Mouse (Mus musculus) urinary bladder, adult 2 months (tissue): ENCODE results near the gene Gbe1. TPM values are rescaled to one million over a fixed set of nuclear protein-coding genes. Genes with fewer than 3 reads are reported as not detected.
A peak's percentile ranks its signal among the peaks of the same experiment; 100 is the strongest.

Experiments
- DNase-seq: peaks from one replicate; pipeline ENCODE4 v3.0.0; 2022; ENCODE audit warnings: low spot score
- polyA plus RNA-seq: library from polyadenylated mRNA; depleted of rRNA; stranded (reverse); fragments of >200 nt; gene quantifications from 2 replicates; pipeline ENCODE4 v1.2.3, GENCODE M21; 2012; rRNA removed

Gbe1 gene
- polyA plus RNA-seq = 26.8 and 29.1 TPM in 2 replicates

DNA sequence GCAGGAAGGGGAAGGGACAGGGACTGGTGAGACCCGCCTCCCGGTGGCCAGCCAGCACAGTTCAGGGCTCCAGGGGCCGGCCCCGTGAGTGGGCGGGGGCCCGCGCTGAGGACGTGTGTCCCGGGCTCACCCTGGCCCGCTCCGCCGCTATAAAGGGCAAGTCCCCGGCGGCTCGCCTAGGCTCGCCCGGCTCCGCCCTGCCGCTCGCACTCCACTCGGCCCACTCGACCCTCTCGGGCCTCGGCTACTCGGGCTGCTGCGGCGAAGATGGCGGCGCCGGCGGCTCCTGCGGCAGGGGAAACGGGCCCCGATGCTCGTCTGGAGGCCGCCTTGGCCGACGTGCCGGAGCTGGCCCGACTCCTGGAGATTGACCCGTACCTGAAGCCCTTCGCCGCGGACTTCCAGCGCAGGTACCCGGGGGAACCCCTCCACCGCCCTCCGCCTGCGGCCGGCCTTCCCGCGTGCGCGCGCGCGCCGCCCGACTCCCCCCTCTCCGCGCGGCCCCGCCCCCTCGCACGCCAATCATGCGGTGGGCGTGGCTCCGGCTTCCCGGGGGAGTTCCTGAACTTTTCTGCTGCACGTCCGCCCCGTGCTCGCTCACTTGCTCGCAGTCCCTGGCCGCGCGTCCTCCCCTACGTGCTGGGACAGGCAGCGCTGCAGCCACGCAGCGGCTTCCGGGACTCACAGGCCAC lies at the start of gene Gbe1:
Gene Gbe1, plus strand, starts transcription at position 64 of the 692 bp plus-strand sequence.
- peak; percentile 95 for DNase-seq

DNA sequence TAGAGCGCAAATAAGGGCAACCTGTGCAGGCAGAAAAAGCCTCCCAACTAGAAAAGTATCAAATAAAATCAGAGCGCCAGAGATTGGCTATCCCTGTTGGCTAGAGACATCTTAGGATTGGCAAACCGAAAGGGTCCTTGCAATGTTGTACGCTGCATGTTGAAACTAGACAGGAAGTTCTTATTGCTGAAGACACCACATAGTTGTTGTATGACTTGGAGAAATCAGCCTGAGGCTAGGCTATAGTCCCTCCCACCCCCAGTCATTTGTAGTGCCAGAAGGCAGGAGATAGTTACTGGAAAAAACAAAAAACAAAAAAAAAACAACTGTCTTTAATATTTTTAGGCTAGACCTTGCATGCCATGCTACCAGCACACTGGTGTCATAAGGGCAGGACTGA lies 3.1 kb upstream of the Gbe1 start:
- no peak for DNase-seq

DNA sequence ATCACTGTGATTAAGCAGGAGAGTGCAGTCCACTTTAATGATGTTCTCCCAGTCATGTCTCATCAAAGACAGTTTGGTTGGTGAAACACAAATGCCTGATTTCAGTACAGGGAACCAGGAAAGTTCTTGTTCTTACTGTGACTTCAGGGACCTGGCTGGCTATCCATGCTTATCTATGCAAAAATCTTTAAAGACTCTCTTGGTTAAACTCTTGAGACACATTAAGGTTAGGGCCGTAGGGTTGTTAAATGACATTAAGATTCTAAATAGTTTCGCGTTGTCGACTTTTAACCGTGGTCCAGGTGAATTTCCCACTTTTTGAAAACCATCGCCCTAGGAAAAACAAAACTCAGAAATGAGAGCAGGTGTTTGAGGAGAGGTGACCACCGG lies 258 bp upstream of the Gbe1 start:
- DNase-seq = no peak

DNA sequence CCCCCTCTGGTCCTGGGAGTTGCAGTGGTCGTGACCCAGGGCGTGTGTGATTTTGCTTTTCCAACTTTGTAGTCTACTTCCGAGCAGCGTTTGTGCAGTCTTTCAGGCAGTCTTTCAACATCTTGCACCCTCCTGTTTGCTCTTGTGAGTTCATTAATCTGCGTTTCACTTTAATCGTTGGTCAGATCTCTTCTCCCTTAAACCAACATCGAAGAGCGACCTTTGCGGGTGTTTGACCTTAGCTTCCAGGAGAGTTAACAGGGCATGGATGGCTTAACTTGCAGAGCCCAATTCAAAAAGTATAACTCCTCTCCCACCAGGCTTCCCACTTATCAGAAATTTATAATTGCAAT lies 805 bp downstream of the Gbe1 start:
- DNase-seq = no peak

DNA sequence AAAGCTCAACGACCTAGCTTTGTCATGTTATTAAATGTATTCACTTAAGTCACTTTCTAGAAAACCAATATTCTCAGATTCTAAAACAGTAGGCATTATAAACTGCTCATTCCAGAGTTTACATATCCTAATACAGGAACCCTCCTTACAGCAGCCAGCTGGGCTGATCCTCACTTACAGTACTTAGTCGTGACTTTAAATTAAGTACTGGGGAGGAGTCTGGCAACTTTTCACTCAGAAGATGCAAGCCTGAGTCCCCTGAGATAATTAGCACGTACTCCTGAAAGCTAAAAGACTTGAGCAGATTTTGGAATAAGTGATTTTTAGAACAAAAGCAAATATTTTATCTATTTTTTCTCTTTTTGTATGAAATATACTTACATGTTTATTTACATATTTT lies 1.5 kb downstream of the Gbe1 start:
- no peak for DNase-seq

DNA sequence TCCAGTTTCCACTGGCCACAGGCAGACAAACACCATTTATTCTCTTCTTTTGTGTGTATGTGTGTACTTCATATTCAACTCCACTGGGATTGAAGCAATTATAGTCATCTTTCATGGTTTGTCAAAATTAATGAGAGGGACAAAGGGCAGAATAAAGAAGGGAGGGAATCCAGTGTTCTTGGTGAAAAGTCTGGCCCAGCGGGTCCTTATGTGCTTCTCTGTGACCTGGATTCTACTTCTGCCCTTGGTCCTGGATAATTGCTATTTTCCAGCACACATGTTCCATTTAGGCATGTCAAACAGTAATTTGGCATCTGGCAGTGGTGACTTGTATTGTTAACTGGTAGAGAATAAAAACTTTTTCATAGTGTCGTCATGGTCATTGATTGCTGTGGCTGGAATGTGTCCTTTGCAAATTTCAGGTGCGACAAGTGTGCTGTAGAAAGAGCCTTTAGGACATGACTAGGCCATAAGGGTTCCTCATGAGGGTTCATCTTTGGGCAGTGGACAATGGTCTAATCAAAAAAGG lies 2.2 kb downstream of the Gbe1 start:
- no peak for DNase-seq

DNA sequence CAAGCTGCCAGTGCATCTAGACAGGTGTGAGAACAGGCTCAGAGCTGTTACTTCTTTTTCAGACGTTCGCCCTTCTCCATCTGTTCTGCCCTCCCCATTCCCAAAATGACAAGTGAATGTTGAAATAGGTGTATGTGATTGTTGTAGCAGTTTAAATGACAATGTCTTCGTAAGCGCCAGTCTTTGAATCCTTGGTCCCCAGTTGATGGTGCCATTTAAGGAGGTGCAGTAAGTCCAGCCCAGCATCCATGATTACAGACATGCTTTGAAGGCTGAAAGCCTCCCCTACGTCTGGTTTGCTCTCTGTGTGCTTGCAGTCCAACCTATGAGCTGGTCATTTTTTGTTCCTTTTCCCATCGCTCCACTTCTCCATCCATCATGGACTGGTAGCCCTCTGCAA lies 5.6 kb downstream of the Gbe1 start:
- DNase-seq = no peak

DNA sequence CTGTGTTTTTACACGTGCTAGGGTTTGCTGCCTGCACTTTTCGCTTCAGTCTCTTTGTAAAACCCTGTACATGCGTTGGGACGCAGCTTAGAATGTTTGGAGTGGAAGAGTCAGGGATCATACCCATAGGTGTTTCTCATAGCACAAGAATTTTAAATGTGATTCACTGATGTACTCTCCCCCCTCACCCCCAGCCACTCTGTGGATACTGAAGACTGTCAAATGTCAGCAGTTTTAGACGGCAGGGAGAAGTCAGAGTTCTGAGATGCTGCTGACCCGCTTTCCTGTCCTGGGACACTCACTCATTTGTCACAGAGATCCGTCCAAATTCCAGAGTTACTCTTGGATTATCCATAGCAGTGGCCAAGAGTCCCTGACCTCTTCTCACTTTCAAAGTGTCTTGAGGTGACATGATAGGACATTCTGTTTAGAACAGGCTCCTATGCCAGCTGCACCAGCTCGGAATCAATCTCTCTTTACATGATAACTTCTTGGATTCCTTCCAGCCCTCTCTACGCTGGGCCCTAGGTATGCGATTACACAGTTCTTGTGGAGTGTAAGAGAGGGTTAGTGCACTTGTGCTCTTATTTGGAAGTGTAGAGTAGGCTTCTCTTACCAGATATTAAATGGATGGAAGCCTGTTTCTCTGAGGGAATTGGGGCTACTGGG lies 7.0 kb downstream of the Gbe1 start:
- DNase-seq = no peak

DNA sequence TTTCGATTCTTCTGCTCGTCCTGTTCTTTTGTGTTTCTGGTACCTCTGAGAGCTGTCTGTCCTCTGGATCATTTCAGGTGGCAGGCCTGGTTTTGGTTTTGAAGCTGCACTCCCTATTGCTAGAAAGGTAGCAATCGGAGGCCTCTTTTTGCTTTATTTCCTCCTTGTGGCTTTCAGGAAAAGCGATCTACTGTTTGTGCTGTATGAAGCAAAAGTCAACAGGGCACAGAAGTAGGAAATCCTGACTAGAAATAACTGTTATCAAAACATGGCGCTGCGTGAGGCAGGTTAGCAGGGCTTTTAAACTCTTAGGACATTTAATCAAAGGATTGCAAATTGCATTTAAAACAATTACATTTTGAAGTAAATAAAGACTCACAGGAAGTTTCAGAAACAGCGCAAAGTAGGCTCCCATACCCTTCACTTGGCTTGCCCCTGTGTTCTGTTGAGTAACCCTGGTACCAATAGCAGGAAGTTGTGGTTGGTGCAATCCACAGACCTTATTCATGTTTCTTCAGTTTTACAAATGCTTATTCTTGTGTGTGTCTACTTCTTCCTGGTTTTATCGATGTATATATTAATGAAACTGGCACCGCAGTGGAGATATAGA lies 12.7 kb downstream of the Gbe1 start:
- DNase-seq = no peak

DNA sequence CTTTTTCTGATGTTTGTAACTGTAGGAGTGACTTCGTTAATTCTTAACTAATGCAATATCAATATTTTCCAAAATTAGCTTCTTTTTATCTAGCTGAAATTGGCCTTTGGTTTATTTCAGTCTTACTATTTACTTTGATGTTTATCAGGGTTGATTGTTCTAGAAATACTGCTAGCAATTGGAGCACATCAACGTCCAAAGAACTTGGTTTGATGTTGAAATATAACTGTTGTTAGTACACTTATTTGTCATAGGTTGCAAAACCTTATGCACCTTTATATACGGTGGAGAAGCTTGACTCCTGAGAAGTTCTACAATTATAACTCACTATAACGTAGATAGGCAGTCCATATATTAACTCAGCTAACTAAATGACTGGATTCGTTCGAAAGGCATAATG lies 14.8 kb downstream of the Gbe1 start:
- DNase-seq = no peak

DNA sequence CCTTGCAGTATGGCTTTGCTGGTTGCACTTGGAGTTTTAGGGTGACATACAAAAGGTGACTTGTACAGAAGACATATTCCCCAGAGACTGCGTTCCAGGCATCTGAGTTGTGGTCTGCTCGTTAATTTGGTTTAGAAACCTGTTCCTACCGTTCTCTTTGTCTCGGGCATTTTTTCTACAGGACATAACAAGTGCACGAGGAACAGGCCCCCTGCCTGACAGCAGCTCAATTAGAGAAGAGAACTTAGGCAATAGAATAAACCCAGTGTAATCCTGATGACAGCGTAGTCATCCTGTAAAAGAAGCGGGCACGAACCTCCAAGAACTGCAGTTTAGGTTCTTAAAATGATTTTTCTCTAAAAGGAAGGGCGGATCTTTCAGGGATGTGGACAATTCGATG lies 15.3 kb downstream of the Gbe1 start:
- DNase-seq = no peak

DNA sequence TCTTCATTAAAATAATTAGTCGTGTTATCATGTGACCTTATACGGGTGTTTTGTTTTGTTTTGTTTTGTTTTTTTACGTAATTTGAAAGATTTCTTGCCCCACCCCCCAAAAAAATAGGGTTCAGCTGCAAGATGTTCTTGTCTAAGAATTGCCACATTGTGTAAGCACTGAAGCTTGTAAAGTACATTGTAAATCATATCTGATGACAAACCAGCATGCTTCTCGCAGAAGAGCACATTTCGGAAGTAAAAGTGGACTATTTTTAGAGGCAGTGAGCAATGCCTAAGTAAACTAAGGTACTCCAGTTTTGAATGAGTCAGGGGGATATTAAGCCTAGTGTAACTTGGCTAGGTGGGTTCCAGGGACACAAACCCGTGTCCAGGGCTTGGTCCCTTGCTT lies 15.7 kb downstream of the Gbe1 start:
- no peak for DNase-seq

DNA sequence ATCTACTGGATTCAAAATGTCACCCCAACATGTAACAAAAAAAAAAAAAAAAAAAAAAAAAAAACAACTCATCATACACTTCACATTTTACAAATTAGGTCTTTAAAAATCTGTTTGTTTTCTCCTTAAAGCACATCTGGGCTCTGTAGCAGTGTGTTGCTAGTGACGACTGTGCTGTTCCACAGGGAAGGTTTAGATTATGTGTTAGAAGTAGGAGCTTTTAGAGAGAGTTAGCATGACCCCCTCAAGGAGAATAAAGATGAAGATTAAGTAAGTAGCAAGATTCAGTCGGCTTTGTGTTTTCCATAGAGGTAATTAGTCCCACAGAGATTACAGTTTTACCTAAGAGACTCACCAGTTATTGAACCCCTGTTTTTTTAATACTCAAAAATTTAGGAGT lies 16.3 kb downstream of the Gbe1 start:
- DNase-seq = no peak

DNA sequence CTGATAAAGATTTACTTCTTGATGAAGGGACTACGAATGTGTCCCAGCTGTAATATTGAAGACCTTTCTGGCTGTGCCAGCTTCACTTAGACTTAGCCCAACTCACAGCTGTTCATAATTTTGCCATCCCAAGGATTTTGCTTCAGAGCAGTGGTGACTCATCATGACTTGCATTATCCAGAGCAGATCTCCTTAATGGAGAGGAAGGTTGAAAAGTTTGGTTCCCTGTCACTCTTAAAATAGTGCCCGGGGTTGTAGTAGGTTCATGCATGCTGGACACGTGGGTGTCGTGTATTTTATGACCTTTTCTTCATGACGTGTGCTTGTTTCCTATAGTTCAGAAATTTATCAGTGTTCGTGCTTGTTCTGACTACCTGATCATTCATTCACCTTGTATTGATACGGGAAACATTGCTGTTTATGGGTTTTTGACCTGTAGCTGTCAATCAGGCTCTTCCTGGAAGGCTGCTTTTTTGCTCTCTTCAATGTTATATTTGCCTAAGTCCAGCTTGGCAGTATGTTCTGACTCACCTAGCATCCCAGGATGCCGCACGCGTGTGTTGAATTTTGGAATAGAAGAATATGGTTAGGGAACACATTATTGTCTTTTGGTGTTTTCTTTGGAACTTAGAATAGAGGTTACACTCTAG lies 17.0 kb downstream of the Gbe1 start:
- no peak for DNase-seq

DNA sequence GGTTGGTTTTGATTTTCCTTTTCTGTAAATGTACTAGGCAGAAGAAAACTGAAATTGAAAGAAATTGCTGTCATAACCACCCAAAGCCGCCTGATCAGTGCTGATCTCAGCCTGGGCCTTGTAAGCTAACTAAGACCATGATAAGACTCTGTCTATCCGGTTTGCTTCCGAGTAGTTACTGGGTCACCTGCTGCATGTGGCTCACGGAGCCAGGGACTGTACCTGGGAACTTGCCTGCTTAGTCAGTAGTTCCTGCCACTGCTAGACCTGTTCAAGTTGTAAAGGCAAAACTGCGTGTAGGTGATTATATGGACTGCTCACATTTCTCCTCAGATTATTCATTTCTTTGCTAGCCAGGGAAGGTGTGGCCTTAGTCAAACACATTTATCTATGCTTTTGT lies 21.1 kb downstream of the Gbe1 start:
- DNase-seq = no peak

DNA sequence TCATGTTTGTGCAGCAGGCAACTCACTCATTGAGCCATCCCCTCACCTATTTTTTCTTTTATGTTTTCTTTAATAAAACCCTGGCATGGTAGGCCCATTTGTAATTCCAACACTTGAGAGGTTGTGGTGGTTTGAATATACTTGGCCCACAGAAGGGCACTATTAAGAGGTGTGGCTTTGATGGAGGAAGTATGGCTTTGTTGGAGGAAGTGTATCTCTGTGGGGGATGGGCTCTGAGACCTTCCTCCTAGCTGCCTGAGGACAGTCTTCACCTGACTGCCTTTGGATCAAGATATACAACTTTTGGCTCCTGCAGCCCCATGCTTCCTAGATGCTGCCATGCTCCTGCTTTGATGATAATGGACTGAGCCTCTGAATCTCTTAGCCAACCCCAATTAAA lies 21.7 kb downstream of the Gbe1 start:
- DNase-seq = no peak

DNA sequence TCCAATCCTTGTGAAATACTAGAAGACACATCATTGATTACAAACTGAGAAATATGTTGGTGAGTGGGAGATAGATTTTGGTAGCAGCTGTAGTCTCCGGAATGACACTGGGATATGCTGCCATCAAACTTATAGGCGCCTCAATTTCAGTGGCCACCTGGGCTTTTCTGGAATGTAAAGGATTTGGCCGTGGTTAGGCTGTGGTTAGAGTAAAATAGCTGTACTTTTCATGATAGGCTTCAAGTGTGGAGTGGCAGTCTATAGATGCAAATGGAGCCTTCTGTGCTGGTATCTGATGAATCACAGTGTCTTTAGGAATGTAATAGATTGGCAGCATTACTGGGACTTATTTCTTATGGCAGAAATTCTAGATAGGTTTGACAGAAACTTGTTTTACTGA lies 23.9 kb downstream of the Gbe1 start:
- no peak for DNase-seq

DNA sequence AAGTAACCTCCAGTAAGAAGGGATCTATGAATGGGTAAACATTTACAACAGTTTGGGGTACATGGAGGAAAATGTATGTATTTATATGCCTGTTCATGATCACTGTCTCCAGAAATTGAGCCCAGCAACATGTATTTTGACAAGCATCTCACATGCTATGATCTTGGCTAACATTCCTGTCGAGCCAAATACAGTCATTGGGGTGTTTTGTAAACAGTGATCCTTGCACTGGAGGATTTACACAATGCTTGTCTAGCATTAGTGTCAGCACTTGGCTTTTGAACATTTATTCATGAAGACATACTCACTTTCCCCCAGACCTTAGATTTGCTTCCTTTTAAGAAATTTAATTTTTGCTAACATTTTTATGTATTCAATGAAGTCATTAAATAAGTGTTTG lies 30.7 kb downstream of the Gbe1 start:
- no peak for DNase-seq

DNA sequence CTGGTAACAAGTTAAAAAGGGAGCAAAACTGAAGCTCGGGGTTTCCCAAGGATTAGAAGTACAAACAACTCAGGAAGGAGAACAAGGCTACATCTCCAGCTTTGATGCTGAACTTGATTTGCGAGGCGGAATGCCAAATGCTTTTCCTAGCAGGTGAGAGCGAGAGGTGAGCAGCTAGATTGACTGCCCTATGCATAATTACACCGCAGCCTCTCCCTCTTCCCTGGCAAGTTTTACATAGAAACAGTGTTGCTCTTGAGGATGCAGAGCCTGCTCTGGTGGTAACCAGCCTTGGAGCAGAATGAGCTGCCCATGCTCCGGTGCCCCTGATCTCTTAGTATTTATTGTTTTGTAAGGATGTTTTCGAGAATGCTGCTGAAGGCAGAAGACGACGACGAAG lies 31.9 kb downstream of the Gbe1 start:
- no peak for DNase-seq

DNA sequence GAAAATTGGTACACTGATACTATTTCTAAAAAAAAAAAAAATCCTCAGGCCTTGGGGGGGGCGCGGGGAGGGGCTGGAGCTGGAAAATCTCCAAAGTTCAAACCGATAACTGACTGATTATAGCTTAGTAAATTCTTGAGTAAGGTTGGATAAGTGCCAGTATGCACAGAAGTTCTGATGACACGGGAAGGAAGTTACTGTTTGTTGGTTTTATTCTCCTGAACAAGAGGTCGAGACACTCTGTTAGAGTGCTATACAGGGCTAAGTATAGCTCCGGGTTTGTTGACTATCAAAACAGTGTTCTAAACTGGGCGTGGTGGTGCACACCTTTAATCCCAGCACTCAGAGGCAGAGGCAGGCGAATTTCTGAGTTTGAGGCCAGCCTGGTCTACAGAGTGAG lies 36.3 kb downstream of the Gbe1 start:
- DNase-seq = no peak

DNA sequence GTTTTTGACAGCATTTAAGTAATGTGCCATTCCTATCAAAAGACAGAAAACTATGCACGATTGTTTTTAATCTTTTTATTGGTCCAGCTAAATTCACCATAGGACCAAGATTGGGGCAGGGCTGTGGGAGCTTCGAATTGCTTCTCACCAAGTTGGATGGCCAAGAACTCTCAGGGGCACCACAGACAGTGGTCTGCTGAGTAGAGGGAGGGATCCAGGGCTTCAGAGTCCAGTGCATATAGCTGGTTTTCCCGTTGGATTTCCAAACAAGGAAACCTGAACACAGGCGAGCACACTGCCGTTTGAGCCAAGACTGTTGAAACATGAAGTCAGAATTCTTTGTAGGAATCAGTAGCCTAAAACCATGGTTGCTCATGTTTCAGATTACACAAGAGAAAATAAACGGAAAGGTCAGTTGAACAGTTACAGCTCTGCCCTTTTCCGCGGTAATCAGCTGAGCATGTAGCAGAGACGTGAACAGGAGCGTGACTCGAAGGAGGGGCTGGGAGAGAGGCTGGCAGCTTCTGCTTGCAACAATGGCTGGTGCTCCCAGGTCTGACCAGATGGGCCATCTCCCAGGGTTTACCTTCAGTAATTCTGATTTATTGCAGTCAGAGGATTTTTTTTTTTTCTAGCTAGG lies 38.0 kb downstream of the Gbe1 start:
- no peak for DNase-seq

DNA sequence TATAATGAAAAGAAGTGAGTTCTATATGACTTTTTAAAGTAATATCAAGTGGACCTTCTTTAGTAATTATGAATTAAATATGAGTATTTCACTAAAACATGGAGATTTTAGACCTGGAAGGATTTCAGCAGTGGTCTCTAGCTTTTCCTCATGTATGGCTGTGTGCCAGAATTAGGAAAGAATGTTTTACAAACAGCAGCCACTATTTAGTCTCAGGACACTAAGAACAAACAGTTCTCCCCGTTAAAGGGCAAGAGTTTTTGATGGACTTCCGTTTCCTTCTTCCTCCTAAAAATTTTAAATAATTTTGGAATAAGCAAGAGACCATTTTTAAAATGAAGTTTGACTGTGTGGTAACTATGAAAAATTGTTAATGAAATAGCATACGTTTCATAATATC lies 38.8 kb downstream of the Gbe1 start:
- DNase-seq = no peak
